In the genomic region with DNA sequence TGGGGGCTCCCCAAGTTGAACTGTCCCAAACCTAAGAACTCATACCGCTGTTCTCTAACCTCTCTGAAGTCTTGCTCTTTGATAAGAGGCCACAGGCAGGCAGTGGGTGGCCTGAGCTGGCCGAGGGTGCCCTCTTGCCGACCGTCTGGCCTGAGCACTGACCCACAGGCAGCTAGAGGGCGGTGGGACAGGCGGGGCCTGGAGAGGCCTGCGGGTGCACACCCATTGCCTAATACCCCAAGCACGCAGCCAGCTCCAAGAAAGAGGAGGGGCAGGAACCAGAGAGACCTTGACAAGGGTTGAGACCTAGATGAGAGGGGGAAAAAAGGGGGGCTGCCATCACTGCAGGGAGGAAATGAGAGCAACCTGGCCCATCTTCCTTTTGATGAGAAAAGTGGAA, we compare ENCODE assay signal across 12 mouse cellular contexts. TPM values are rescaled to one million over a fixed set of nuclear protein-coding genes. Genes with fewer than 3 reads are reported as not detected.
DNase-seq lines count a peak whose midpoint lies in the region; ATAC-seq lines count a peak whose summit lies in the region.
"Had no signal": no experiment of that assay in that cellular context is flagged by ENCODE, and none has a peak within 500 bp of the region (broad histone marks: within the 10 kb centered on the region; RNA-seq: fewer than 3 reads in every experiment).

No protein-coding gene starts in this region.

- ATAC-seq in heart, embryonic 11.5 days (replicated peaks; ENCODE audit: insufficient number of reproducible peaks, low FRiP score, low TSS enrichment) = no peak
- ATAC-seq: forebrain, postnatal 0 days; liver, postnatal 0 days had no signal

- H3K27ac ChIP-seq in heart, embryonic 11.5 days (ENCODE audit: low read depth, low read length) = no peak overlapping the region
- H3K27ac ChIP-seq: embryonic facial prominence, embryonic 15.5 days; intestine, embryonic 15.5 days had no signal

- peaks cover 19% of the 10 kb centered on the region for H3K4me1 ChIP-seq in heart, embryonic 11.5 days (ENCODE audit: control insufficient read depth, insufficient read depth, low read length)

- DNase-seq in heart, adult 18-20 months = peak; percentile 57 to 68
- DNase-seq in 3T3-L1 (ENCODE audit: low read depth, low spot score) = peak; percentile 83
- DNase-seq in NIH3T3 (ENCODE audit: low read depth) = peak; percentile 85
- peak; percentile 38 to 50 for DNase-seq in heart, postnatal 10 days
- DNase-seq in layer of hippocampus, adult 18-20 months (ENCODE audit: low spot score in 2 of 2) = no peak
- no peak for DNase-seq in thymus, postnatal 4 days
- DNase-seq: forebrain, postnatal 0 days; liver, postnatal 0 days had no signal

- no peak overlapping the region for H3K4me2 ChIP-seq in heart, embryonic 11.5 days
- H3K4me2 ChIP-seq: embryonic facial prominence, embryonic 15.5 days; intestine, embryonic 15.5 days had no signal

- H3K4me3 ChIP-seq in heart, embryonic 11.5 days (ENCODE audit: low read depth, low read length) = no peak overlapping the region
- H3K4me3 ChIP-seq: embryonic facial prominence, embryonic 15.5 days; intestine, embryonic 15.5 days had no signal

- H3K9ac ChIP-seq in heart, embryonic 11.5 days (ENCODE audit: low read depth, low read length) = no peak overlapping the region
- H3K9ac ChIP-seq: embryonic facial prominence, embryonic 15.5 days; forebrain, postnatal 0 days; intestine, embryonic 15.5 days; liver, postnatal 0 days had no signal

- no peaks in the 10 kb centered on the region for H3K36me3 ChIP-seq in heart, embryonic 11.5 days (ENCODE audit: control insufficient read depth, insufficient read depth, low read length)
- H3K36me3 ChIP-seq: embryonic facial prominence, embryonic 15.5 days; intestine, embryonic 15.5 days had no signal

- no peaks in the 10 kb centered on the region for H3K9me3 ChIP-seq in heart, embryonic 11.5 days (replicated peaks; ENCODE audit: control insufficient read depth, low read length)
- H3K9me3 ChIP-seq: embryonic facial prominence, embryonic 15.5 days; intestine, embryonic 15.5 days had no signal

- H3K27me3 ChIP-seq in heart, embryonic 11.5 days (ENCODE audit: control insufficient read depth, insufficient read depth, low read length) = peaks cover 78% of the 10 kb centered on the region

- WGBS in heart, embryonic 11.5 days (ENCODE audit: insufficient replicate concordance) = 2% methylated on average over 8 of the region's 8 CpGs

- intact Hi-C loops in heart, postnatal 10 days (cut with DNase I) = loop anchor here (10.0 kb wide), 1 partner anchor 75 kb away; a partner anchor contains a TSS

RNA-seq across cellular contexts. Expression of a gene that starts 2.1 kb away (rescaled TPM):
- under 1 TPM; 0.10 to 0.20 TPM for total RNA-seq in heart, adult 18-20 months (2021)
- not detected in 2 replicates for polyA plus RNA-seq in heart, embryonic 11.5 days (2014; fragmentation: Nextera tagmentation; extraction: Ambion mirVana)
- under 1 TPM; 0.43 to 0.67 TPM for total RNA-seq in heart, postnatal 10 days (2021)
- under 1 TPM; 0.23 to 0.64 TPM for total RNA-seq in layer of hippocampus, adult 18-20 months (2021)
- polyA plus RNA-seq: forebrain, postnatal 0 days; intestine, embryonic 15.5 days had no signal

RNA-seq across cellular contexts. Expression of a gene that starts 9.6 kb away (rescaled TPM):
- total RNA-seq in heart, adult 18-20 months (2021) = not detected
- not detected in 2 replicates for polyA plus RNA-seq in heart, embryonic 11.5 days (2014; fragmentation: Nextera tagmentation; extraction: Ambion mirVana)
- not detected for total RNA-seq in heart, postnatal 10 days (2021)
- total RNA-seq in layer of hippocampus, adult 18-20 months (2021) = not detected
- total RNA-seq: forebrain, postnatal 0 days had no signal
- polyA plus RNA-seq: embryonic facial prominence, embryonic 15.5 days; heart, postnatal 0 days; intestine, embryonic 15.5 days; liver, postnatal 0 days had no signal

RNA-seq across cellular contexts. Expression of a gene that starts 17.1 kb away (rescaled TPM):
- 10 to 100 TPM; 17.8 to 21.5 TPM for total RNA-seq in heart, adult 18-20 months (2021)
- 22.8 and 30.7 TPM in 2 replicates for polyA plus RNA-seq in heart, embryonic 11.5 days (2014; fragmentation: Nextera tagmentation; extraction: Ambion mirVana)
- total RNA-seq in heart, postnatal 10 days (2021) = 10 to 100 TPM; 36.3 to 40.1 TPM
- 100 to 1,000 TPM; 830 to 882 TPM for total RNA-seq in layer of hippocampus, adult 18-20 months (2021)

RNA-seq across cellular contexts. Expression of a gene that starts 29.2 kb away (rescaled TPM):
- under 1 TPM; 0.64 to 0.79 TPM for total RNA-seq in heart, adult 18-20 months (2021)
- polyA plus RNA-seq in heart, embryonic 11.5 days (2014; fragmentation: Nextera tagmentation; extraction: Ambion mirVana) = 0.11 and 0.25 TPM in 2 replicates
- under 1 TPM; 0.10 to 0.32 TPM for total RNA-seq in heart, postnatal 10 days (2021)
- total RNA-seq in layer of hippocampus, adult 18-20 months (2021) = 1,000 to 10,000 TPM; 1,780 to 1,859 TPM
- polyA plus RNA-seq: intestine, embryonic 15.5 days; liver, postnatal 0 days had no signal

RNA-seq across cellular contexts. Expression of a gene that starts 51.2 kb away (rescaled TPM):
- total RNA-seq in heart, adult 18-20 months (2021) = 100 to 1,000 TPM; 107 to 125 TPM
- 72.1 and 74.7 TPM in 2 replicates for polyA plus RNA-seq in heart, embryonic 11.5 days (2014; fragmentation: Nextera tagmentation; extraction: Ambion mirVana)
- total RNA-seq in heart, postnatal 10 days (2021) = 10 to 100 TPM; 93.7 to 94.3 TPM
- 10 to 100 TPM; 50.6 to 51.1 TPM for total RNA-seq in layer of hippocampus, adult 18-20 months (2021)

Comparison
In these comparisons a context has a peak if more than half of its experiments do, and no peak if none do; other contexts are left out.
1. DNase-seq: peak in heart, adult 18-20 months (2 of 2), 3T3-L1 (single experiment), NIH3T3 (single experiment) and heart, postnatal 10 days (2 of 2); none in layer of hippocampus, adult 18-20 months (0 of 2) and thymus, postnatal 4 days (single experiment).
2. RNA of a gene that starts 17.1 kb away (total RNA-seq): 830 to 882 TPM in layer of hippocampus, adult 18-20 months; 36.3 to 40.1 TPM in heart, postnatal 10 days and 17.8 to 21.5 TPM in heart, adult 18-20 months; every median in the first group is over 10 times any median in the second.